Mouse (Mus musculus) erythroblast, embryonic 14.5 days (primary cell): ENCODE results near the gene Ulk4.

ENCODE experiments used
- GATA1 ChIP-seq: IDR thresholded peaks from 2 replicates; pipeline ENCODE4 v1.6.1; 2012; ENCODE audit warnings: low read length, inconsistent platforms, mixed read lengths
- TAL1 ChIP-seq: IDR thresholded peaks from 3 replicates; pipeline ENCODE4 v1.6.1; 2012; ENCODE audit warnings: low read length, inconsistent platforms, mixed read lengths

DNA sequence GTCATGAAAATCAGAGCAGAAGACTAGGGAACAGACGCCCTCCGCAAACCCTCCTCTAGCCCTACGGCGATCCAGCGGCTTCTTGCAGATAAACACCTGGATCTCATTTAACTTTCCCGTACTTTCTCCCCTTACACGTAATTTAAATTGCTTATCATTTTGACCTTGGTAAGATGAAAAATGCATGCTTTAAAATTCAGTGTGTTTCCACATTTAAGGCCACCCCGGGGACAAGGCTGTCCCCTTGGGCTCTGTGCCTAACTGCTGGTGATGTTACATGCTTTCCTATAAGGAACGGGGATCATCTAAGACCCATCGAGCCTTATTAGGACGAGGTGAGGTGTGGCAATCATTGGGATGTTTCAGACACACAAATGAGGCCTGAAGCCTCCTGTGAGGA lies 256.6 kb downstream of the Ulk4 start:
- TF ChIP-seq GATA1 (no peak), TAL1 (no peak)
